Mouse (Mus musculus): ENCODE data around the gene Cyp24a1.

- TF ChIP-seq POLR2A (IDR thresholded peaks at IDR 0.05; ENCODE audit: low read depth, low read length) (no peak), CTCF (conservative IDR thresholded peaks at IDR 0.05; ENCODE audit: insufficient read depth, insufficient read length, low read depth, low read length) (no peak)
These were observed 48.0 kb upstream of the Cyp24a1 start for GRCm38 (mm10) chr2:170544950-170545349.
